Mouse (Mus musculus) layer of hippocampus, adult 2 months (tissue): ENCODE data around the gene Snx13. TPM values are rescaled to one million over a fixed set of nuclear protein-coding genes. Genes with fewer than 3 reads are reported as not detected.

Source experiments
- DNase-seq, 2 experiments: peaks; one replicate each; pipeline ENCODE4 v3.0.0; 2022; ENCODE audit warnings: low spot score in 2 of 2
- H3K27ac ChIP-seq: fragments of 200-600 bp; 2 replicates; pipeline ENCODE4 v1.8.1; 2022
- H3K4me3 ChIP-seq: fragments of 200-600 bp; 2 replicates; pipeline ENCODE4 v1.8.1; 2022; ENCODE audit warnings: mild to moderate bottlenecking
- CTCF ChIP-seq: fragments of 200-600 bp; conservative IDR thresholded peaks from 2 replicates; pipeline ENCODE4 v1.8.1; 2022; ENCODE audit warnings: antibody characterized with exemption, mild to moderate bottlenecking, moderate library complexity
- total RNA-seq, 2 experiments: library from RNA; stranded (reverse); gene quantifications; 2 replicates each; pipeline ENCODE4 v1.2.3; 2021

Gene Snx13
- total RNA-seq, 2 experiments from 2014 or later, result 62.0 to 62.1 TPM

DNA sequence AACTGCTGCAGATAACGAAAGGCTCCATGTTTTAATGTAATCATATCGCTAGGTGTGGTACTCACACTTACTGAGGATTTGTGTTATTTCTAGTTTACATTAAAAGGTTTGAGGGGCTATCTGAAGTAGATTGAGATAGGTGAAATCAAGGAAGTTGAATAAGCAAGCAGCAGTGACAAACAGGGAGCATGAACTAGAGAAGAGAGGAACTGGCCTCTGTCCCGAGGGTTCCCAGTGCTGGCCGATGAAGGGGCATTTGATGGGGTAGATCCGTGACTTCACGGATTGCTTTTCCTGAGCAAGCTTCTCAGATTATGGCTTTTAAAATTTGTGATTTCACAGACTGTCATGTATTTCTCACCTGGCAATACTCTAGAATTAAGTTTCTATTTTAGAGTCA is 7.4 kb downstream of the Snx13 start:
- Histone ChIP-seq H3K4me3 (no peak overlapping the region), H3K27ac (no peak overlapping the region)
- no peak for TF ChIP-seq CTCF
- no peak for DNase-seq

- no peak overlapping the region for H3K4me3 ChIP-seq
- no peak for TF ChIP-seq CTCF
- 0 out of 2 replicates have a peak overlapping the region, but pooled peaks have one; percentile 8 for H3K27ac ChIP-seq
- DNase-seq, result no peak
Observed at GRCm38 (mm10) chr12:35055114-35056095, 8.4 kb downstream of the Snx13 start.

- Histone ChIP-seq H3K27ac (no peak overlapping the region), H3K4me3 (no peak overlapping the region)
- TF ChIP-seq CTCF, result no peak
- DNase-seq, result no peak
Observed at GRCm38 (mm10) chr12:35063697-35064468, 16.9 kb downstream of the Snx13 start.

DNA sequence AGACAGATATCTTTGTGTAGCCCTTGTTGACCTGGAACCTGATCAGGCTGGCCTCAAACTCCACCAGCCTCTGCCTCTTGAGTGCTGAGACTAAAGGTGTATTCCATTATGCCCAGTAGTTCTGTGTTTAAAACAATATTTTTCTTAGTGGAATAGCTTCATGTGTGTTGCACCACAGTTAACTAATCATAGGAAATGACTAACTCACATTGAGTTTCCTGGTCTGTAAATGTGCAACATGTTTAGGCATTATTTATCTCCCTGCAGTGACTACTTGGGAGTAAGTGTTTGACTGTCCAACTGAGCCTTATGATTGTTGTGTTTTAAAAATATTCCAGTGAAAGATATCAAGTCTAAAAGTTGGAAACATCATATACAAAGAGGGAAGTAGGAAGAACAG is 20.6 kb downstream of the Snx13 start:
- DNase-seq, result no peak
- TF ChIP-seq CTCF, result no peak
- no peak overlapping the region for H3K4me3 ChIP-seq
- H3K27ac ChIP-seq, result no peak overlapping the region

DNA sequence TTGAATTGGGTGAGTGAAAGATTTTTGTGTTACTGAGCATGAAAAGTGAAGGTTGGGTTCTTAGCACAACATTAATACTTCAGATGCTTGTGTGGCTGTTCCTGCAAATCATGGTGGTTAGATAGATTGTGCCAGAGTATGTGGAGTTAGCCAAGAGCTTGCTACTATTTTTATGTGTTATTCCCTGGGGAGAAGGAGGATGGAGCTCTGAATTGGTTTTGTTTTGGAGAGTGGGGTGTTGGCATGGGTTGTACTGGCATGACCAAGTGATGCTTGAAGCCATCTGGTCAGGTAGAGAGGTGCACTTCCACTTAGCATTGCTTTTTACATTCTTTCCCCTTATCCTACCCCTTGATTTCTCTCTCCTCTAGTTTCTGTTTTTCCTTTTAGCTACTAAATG is 24.4 kb downstream of the Snx13 start:
- no peak overlapping the region for H3K4me3 ChIP-seq
- DNase-seq, result no peak
- no peak for TF ChIP-seq CTCF
- H3K27ac ChIP-seq, result no peak overlapping the region

DNA sequence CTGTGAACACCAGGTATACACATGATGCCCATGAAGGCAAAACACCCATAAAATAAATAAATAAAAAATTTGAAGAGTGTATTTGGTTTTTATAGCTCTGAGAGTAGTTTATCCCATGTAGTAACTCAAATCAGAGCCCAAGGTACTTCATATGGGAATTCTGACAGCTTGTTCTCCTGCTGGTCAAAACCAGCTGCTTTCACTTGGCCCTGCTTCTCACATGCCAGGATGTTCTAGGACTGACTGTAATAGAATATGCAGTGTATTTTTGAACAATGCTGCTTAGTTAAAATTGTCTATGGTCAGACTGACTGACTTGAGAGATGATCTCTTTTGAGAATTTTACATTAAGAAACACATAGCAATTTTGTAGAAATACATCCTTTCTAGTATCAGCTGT is 25.2 kb downstream of the Snx13 start:
- H3K4me3 ChIP-seq, result no peak overlapping the region
- DNase-seq, result no peak
- TF ChIP-seq CTCF, result no peak
- H3K27ac ChIP-seq, result peak overlapping the region; percentile 14; the same call in 1 of the 2 replicates

DNA sequence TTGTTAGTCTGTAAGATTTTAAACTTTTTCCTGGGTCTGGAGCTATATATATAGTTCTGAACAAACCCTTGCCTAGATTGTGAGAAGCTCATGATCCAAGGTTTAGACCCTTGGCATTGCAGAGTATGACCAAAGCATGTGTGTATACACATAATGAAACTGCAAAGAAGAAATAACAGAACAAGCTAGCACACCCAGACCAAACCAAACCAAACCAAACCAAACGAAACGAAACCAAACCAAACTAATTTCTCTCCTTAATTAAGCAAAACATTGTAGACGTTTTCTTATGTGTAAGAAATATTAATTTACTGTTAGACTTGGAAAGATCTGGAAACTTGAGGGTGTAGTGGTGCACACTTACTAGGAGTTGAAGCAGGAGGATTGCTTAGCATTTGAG is 29.0 kb downstream of the Snx13 start:
- no peak overlapping the region for H3K27ac ChIP-seq
- DNase-seq, result no peak
- H3K4me3 ChIP-seq, result no peak overlapping the region
- TF ChIP-seq CTCF, result no peak

- no peak for DNase-seq
- no peak for TF ChIP-seq CTCF
- Histone ChIP-seq H3K4me3 (no peak overlapping the region), H3K27ac (no peak overlapping the region)
Observed at GRCm38 (mm10) chr12:35123549-35123948, 76.6 kb downstream of the Snx13 start.

DNA sequence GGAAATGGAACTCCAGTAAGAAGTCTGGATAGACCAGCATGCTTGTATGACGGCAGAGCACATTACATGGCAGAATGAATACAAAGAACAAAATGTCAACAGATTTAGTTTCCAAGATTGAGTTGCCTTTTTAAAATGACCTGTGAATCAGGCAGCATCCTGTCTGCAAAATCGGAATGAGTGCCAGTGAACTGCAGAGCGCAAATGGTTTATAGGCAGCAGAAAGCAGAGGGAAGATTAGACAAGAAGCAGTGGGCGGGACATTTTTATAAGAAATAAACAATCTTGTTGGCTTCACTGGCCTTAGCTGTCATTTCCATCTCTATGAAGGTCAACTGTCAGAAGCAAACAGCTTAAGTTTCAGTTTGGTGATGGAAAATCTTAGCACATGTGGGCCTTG is 106.2 kb downstream of the Snx13 start:
- no peak overlapping the region for H3K27ac ChIP-seq
- no peak overlapping the region for H3K4me3 ChIP-seq
- no peak for TF ChIP-seq CTCF
- no peak for DNase-seq

DNA sequence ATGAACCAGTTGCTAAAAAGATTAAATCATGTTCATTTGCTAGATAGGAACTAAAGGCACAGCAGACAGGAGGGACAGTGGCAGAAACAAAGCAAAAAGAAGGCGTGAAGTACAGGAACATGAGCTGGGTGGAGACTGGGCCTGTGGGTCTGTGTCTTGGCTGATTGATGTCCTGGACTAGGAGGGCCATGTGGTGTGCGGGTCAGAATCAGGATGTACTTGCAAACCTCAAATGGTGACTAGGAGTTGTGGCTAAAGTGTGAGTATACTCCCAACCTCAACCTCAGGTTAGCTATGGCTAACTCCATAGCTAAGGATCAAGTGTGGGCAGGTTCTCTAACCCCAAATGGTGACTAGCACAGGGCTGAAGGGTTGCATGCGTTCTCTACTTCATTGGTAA is 107.2 kb downstream of the Snx13 start:
- DNase-seq, result no peak
- Histone ChIP-seq H3K27ac (no peak overlapping the region), H3K4me3 (no peak overlapping the region)
- no peak for TF ChIP-seq CTCF

GRCm38 (mm10) chr12:35157237-35157636 is 110.3 kb downstream of the Snx13 start:
- TF ChIP-seq CTCF, result no peak
- Histone ChIP-seq H3K4me3 (no peak overlapping the region), H3K27ac (no peak overlapping the region)
- no peak for DNase-seq

DNA sequence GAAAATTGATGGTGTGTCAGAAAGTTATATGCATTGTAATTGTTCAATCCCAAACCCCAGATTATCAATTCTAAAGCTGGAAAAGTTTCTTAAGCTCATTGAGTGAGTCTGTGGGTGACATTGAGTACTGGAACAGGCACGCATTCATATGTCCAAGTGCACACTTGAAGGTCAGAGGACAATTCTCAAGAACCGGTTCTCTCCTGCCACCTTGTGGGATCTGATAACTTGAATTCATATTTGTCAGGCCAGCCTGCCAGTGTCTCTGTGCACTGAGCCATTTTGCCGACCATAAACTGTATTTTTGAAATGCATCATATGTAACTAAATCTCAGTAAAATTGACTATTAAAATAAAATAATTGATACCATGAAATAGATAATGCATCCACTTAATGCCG is 114.7 kb downstream of the Snx13 start:
- DNase-seq, result no peak
- no peak overlapping the region for H3K27ac ChIP-seq
- H3K4me3 ChIP-seq, result no peak overlapping the region
- peak; percentile 39 for TF ChIP-seq CTCF

DNA sequence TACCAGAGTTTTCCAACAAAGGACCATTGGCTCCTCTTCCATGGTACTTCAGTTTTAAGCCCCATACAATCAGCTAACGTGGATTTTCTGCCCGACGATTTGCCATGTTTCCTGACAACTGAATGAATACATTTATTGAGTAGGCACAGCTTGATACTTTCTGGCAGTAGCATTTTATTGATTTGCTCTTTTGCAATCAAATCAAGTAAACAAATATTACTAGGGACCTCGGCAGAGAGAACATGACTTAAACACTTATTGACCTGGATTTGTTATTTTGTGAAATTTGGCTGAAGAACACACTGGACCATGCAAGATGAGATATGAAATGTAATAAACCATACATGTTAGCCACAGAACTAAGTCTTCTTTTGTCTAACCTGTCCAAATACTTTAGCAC is 123.3 kb downstream of the Snx13 start:
- H3K27ac ChIP-seq, result no peak overlapping the region
- TF ChIP-seq CTCF, result no peak
- DNase-seq, result no peak

More for the DNA sequence above, 123.3 kb downstream of the Snx13 start:
- H3K4me3 ChIP-seq, result no peak overlapping the region
